Mouse (Mus musculus): ENCODE data around the gene Smarca2. TPM values are rescaled to one million over a fixed set of nuclear protein-coding genes. Genes with fewer than 3 reads are reported as not detected.

Gene Smarca2
- polyA plus RNA-seq, 1 experiment from 2014 or later: 129 TPM

DNA sequence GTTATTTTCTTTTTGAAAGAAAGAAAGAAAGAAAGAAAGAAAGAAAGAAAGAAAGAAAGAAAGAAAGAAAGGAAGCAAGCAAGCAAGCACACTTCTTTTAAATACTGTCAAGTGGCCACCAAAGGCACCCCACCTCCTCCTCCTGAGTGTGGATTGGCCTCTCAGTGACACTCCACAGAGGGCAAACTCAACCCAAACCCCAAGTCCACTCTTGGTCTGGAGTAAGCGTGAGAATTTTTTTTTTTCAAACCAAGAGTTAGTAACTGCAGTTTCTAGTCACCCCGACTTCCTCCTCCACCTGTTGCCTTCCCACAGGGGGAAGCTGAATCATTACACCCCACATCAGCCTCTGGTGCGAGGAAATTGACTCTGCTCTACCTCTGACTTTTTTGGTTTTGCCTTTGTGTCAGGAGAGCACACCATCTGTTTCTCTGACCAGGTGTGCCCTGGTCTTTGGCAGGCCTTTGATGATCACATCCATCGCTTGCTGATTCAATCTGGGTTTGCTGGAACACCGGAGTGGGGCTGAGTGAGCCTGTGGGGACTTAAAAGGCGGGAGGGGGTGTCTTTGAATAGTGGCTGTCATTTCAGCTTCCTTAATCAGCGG is 148.5 kb downstream of the Smarca2 start:
- H3K4me2 ChIP-seq (replicated peaks): 0 out of 2 replicates have a peak overlapping the region, but pooled peaks have one; percentile 13
- no peaks in the 10 kb centered on the region for H3K27me3 ChIP-seq
- no peak overlapping the region for H3K4me3 ChIP-seq
- ATAC-seq (replicated peaks): no peak
- H3K9ac ChIP-seq (replicated peaks): no peak overlapping the region
- peaks cover 42% of the 10 kb centered on the region for H3K4me1 ChIP-seq
- 72% methylated on average over 7 of the region's 7 CpGs for WGBS
- H3K9me3 ChIP-seq: no peaks in the 10 kb centered on the region
- no peak overlapping the region for H3K27ac ChIP-seq (replicated peaks)
- no peaks in the 10 kb centered on the region for H3K36me3 ChIP-seq

GRCm38 (mm10) chr19:26754016-26754794 is 149.4 kb downstream of the Smarca2 start:
- H3K4me3 ChIP-seq: no peak overlapping the region
- no peak overlapping the region for H3K9ac ChIP-seq (replicated peaks)
- peaks cover 42% of the 10 kb centered on the region for H3K4me1 ChIP-seq
- H3K4me2 ChIP-seq (replicated peaks): no peak overlapping the region
- H3K27ac ChIP-seq (replicated peaks): no peak overlapping the region
- H3K36me3 ChIP-seq: no peaks in the 10 kb centered on the region
- ATAC-seq (replicated peaks): no peak
- H3K27me3 ChIP-seq: no peaks in the 10 kb centered on the region
- WGBS: 85% methylated on average over 10 of the region's 10 CpGs
- H3K9me3 ChIP-seq: no peaks in the 10 kb centered on the region

- H3K4me1 ChIP-seq: peaks cover 30% of the 10 kb centered on the region
- H3K9me3 ChIP-seq: no peaks in the 10 kb centered on the region
- H3K4me3 ChIP-seq: no peak overlapping the region
- WGBS: 92% methylated on average over 6 of the region's 6 CpGs
- ATAC-seq (replicated peaks): no peak
- H3K9ac ChIP-seq (replicated peaks): no peak overlapping the region
- H3K27me3 ChIP-seq: no peaks in the 10 kb centered on the region
- no peak overlapping the region for H3K27ac ChIP-seq (replicated peaks)
- no peaks in the 10 kb centered on the region for H3K36me3 ChIP-seq
- H3K4me2 ChIP-seq (replicated peaks): no peak overlapping the region
Observed at GRCm38 (mm10) chr19:26755991-26756390, 151.1 kb downstream of the Smarca2 start.

DNA sequence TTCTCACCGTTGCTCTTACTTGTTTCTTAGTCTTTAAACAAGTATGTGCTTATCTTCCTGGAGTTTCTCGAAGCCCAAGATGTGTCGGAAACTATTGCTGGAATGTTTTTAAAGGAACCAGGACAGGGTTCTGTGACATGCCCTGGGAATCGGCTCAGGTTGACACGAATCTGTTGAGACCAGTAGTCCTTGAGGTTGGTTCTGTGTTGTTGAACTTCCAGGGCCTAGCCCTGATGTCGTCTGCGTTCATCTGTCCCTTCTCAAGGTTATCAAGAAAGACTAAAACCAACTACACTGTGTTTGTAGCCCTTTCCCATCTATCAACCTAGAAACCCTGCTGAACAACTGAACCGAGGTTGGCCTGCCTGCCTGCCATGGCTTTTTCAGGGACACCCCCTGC is 151.5 kb downstream of the Smarca2 start:
- WGBS: 87% methylated on average over 8 of the region's 8 CpGs
- no peak overlapping the region for H3K4me2 ChIP-seq (replicated peaks)
- H3K27me3 ChIP-seq: no peaks in the 10 kb centered on the region
- no peaks in the 10 kb centered on the region for H3K36me3 ChIP-seq
- H3K9ac ChIP-seq (replicated peaks): no peak overlapping the region
- ATAC-seq (replicated peaks): no peak
- H3K9me3 ChIP-seq: no peaks in the 10 kb centered on the region
- no peak overlapping the region for H3K4me3 ChIP-seq
- H3K4me1 ChIP-seq: peaks cover 26% of the 10 kb centered on the region
- no peak overlapping the region for H3K27ac ChIP-seq (replicated peaks)

DNA sequence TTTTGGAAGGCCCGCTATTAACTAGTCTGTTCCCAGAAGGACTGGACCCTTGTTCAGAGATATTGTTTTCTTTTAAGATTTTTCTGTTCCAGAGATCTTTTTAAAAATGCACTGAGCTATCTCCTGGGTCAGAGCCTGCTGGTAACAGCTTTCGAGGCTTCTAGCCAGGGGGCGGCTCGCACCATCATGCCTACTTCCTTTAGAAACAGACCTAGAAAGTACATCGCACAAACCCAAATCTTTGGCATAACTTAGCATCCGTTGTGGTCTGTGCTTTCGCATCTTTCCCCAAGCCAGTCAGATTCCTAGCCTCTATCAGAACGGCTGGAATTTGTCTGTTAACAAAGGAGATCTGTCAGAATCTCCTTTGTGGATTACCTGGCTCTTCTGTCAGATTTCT is 153.3 kb downstream of the Smarca2 start:
- H3K4me2 ChIP-seq (replicated peaks): no peak overlapping the region
- no peak for ATAC-seq (replicated peaks)
- no peak overlapping the region for H3K9ac ChIP-seq (replicated peaks)
- no peak overlapping the region for H3K4me3 ChIP-seq
- H3K27ac ChIP-seq (replicated peaks): no peak overlapping the region
- H3K9me3 ChIP-seq: no peaks in the 10 kb centered on the region
- 76% methylated on average over 8 of the region's 8 CpGs for WGBS
- H3K27me3 ChIP-seq: no peaks in the 10 kb centered on the region
- H3K4me1 ChIP-seq: peaks cover 13% of the 10 kb centered on the region
- H3K36me3 ChIP-seq: no peaks in the 10 kb centered on the region

- H3K9ac ChIP-seq (replicated peaks): no peak overlapping the region
- ATAC-seq (replicated peaks): no peak
- H3K36me3 ChIP-seq: no peaks in the 10 kb centered on the region
- H3K4me2 ChIP-seq (replicated peaks): no peak overlapping the region
- peaks cover 8% of the 10 kb centered on the region for H3K4me1 ChIP-seq
- H3K27ac ChIP-seq (replicated peaks): no peak overlapping the region
- H3K9me3 ChIP-seq: no peaks in the 10 kb centered on the region
- WGBS: 80% methylated on average over 7 of the region's 7 CpGs
- no peak overlapping the region for H3K4me3 ChIP-seq
- H3K27me3 ChIP-seq: no peaks in the 10 kb centered on the region
Observed at GRCm38 (mm10) chr19:26758620-26759019, 153.8 kb downstream of the Smarca2 start.

DNA sequence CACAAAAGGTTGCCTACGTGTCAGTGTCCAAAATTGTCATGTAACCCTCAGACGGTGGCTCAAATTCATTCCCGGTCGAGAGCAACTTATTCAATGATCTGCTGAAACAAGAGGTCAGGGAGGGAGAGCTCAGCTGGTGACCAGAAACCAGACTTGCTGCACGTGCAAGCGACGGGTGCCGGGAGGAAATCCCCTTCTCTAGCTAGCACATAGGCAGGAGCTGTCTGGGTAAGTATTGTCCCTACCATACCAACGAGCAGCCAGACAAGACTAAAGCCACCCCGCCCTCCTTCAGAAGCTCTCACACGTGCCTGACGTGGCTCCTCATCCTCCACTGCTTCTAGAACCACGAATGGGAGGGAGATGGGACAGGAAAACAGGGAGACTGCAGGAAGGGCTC is 154.4 kb downstream of the Smarca2 start:
- ATAC-seq (replicated peaks): no peak
- Histone ChIP-seq H3K4me3 (no peak overlapping the region), H3K4me1 (peaks cover 3% of the 10 kb centered on the region; the same call in 1 of the 2 replicates), H3K9me3 (no peaks in the 10 kb centered on the region), H3K4me2 (replicated peaks) (no peak overlapping the region), H3K27me3 (no peaks in the 10 kb centered on the region), H3K9ac (replicated peaks) (no peak overlapping the region), H3K27ac (replicated peaks) (no peak overlapping the region), H3K36me3 (no peaks in the 10 kb centered on the region)
- 85% methylated on average over 13 of the region's 13 CpGs for WGBS

GRCm38 (mm10) chr19:26761257-26761656 is 156.4 kb downstream of the Smarca2 start:
- Histone ChIP-seq H3K4me2 (replicated peaks) (no peak overlapping the region), H3K36me3 (no peaks in the 10 kb centered on the region), H3K4me1 (peaks cover 3% of the 10 kb centered on the region; the same call in 1 of the 2 replicates), H3K27me3 (no peaks in the 10 kb centered on the region), H3K9me3 (no peaks in the 10 kb centered on the region), H3K9ac (replicated peaks) (no peak overlapping the region), H3K4me3 (no peak overlapping the region), H3K27ac (replicated peaks) (no peak overlapping the region)
- ATAC-seq (replicated peaks): no peak

DNA sequence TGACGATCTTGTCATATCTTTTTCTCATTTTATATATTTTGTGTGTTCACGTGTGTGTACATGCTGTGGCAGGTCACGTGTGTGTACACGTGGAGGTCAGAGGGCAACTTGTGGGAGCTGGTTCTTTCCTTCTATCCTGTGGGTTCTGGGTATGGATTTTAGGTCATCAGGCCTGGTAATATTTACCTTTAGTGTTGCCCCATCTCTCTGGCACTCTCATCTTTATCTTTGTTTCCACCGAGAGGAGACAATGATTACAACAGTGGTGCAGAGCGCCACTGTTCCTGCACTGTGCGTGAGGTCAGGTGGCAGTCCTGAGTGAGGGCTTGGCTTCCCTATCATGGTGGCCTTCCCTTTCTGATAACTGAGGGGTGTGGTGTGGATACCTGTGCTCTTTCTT is 160.6 kb downstream of the Smarca2 start:
- peaks cover 23% of the 10 kb centered on the region for H3K4me1 ChIP-seq
- H3K4me2 ChIP-seq (replicated peaks): no peak overlapping the region
- H3K9me3 ChIP-seq: no peaks in the 10 kb centered on the region
- no peaks in the 10 kb centered on the region for H3K36me3 ChIP-seq
- no peak overlapping the region for H3K4me3 ChIP-seq
- no peaks in the 10 kb centered on the region for H3K27me3 ChIP-seq
- 93% methylated on average over 7 of the region's 7 CpGs for WGBS
- no peak overlapping the region for H3K9ac ChIP-seq (replicated peaks)
- no peak overlapping the region for H3K27ac ChIP-seq (replicated peaks)
- ATAC-seq (replicated peaks): no peak

GRCm38 (mm10) chr19:26767454-26767853 is 162.6 kb downstream of the Smarca2 start:
- no peak overlapping the region for H3K9ac ChIP-seq (replicated peaks)
- H3K9me3 ChIP-seq: no peaks in the 10 kb centered on the region
- H3K4me1 ChIP-seq: peaks cover 35% of the 10 kb centered on the region
- 0 out of 2 replicates have a peak overlapping the region, but pooled peaks have one; percentile 15 for H3K27ac ChIP-seq (replicated peaks)
- WGBS: 83% methylated on average over 13 of the region's 13 CpGs
- H3K27me3 ChIP-seq: no peaks in the 10 kb centered on the region
- no peak overlapping the region for H3K4me2 ChIP-seq (replicated peaks)
- peaks cover 1% of the 10 kb centered on the region for H3K36me3 ChIP-seq
- H3K4me3 ChIP-seq: no peak overlapping the region
- no peak for ATAC-seq (replicated peaks)

DNA sequence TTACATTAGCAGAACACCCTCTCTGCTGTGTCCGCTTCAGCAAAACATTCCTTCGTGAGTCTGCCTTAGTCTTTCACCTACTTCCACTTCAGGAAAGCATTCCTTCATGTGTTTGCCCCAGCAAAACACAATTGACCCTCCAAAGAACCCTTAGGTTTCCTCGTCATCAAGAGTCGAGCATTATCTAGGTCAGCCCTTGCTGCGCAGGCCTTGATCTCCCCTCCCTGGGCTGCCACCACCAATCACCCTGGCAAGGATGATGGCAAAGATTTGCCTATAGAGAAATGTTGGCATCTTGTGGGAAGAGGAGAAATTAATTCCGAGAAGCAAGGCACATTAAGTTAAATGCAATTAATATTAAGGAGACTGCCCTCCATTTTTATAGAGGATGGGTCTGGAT is 163.1 kb downstream of the Smarca2 start:
- ATAC-seq (replicated peaks): no peak
- Histone ChIP-seq H3K27me3 (no peaks in the 10 kb centered on the region), H3K4me2 (replicated peaks) (no peak overlapping the region), H3K4me1 (peaks cover 35% of the 10 kb centered on the region), H3K9ac (replicated peaks) (no peak overlapping the region), H3K27ac (replicated peaks) (peak overlapping the region; percentile 99), H3K9me3 (no peaks in the 10 kb centered on the region), H3K4me3 (no peak overlapping the region), H3K36me3 (peaks cover 6% of the 10 kb centered on the region)
- 92% methylated on average over 6 of the region's 6 CpGs for WGBS

DNA sequence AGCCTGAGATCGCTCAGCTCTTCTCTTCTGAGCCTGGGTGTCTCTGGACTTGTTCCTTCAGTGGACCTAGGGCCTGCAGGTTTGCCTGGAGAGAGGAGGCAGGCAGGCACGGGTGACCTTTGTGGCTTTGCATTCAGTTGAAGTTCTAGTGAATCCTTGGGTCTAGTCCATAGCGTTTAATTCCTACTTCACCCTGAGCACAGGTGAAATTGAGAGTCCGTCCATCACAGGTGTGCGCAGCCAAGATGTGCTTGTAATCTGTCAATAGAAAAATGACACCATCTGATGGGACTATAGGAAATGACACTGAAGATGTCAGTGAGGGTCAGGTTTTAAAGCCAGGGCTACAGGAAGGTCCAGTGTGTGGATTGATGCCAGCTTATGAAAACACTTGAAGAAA is 164.0 kb downstream of the Smarca2 start:
- Histone ChIP-seq H3K9me3 (no peaks in the 10 kb centered on the region), H3K27me3 (no peaks in the 10 kb centered on the region), H3K27ac (replicated peaks) (peak overlapping the region; percentile 99), H3K36me3 (peaks cover 6% of the 10 kb centered on the region), H3K4me2 (replicated peaks) (no peak overlapping the region), H3K9ac (replicated peaks) (no peak overlapping the region), H3K4me3 (no peak overlapping the region), H3K4me1 (peaks cover 35% of the 10 kb centered on the region)
- no peak for ATAC-seq (replicated peaks)
- 89% methylated on average over 5 of the region's 5 CpGs for WGBS
